Mouse (Mus musculus): ENCODE results near the gene Slc6a19.
"Not testable (repeated sequence)": the region's sequence is repeated elsewhere in the genome, so short reads cannot be mapped to it uniquely, and the experiment has no call there.

The Slc6a19 gene

GRCm38 (mm10) chr13:73712228-73712627 lies 7.6 kb upstream of the Slc6a19 start:
- DNase-seq (ENCODE audit: low spot score): no peak

GRCm38 (mm10) chr13:73711803-73712202 lies 7.1 kb upstream of the Slc6a19 start:
- no peak for DNase-seq (ENCODE audit: low spot score)

DNA sequence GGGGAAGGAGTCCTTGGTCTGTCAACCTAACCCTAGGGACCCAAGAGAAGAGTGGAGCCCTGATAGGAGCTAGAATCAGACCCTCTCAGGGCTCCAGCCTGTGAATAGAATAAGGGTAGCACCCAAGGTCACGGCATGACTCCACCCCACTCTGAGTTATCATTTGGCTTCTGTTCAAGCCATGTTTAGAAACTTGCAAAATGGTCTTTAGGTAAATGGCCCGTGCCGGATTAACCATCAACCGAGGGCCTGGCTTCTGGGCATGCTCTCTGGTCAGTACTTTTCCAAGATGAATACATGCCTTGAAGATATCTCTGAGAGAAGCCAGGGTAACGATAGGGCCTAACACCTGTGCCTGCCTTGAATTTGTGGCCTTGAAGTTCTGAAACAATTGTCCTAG lies 6.6 kb upstream of the Slc6a19 start:
- DNase-seq (ENCODE audit: low spot score): no peak

DNA sequence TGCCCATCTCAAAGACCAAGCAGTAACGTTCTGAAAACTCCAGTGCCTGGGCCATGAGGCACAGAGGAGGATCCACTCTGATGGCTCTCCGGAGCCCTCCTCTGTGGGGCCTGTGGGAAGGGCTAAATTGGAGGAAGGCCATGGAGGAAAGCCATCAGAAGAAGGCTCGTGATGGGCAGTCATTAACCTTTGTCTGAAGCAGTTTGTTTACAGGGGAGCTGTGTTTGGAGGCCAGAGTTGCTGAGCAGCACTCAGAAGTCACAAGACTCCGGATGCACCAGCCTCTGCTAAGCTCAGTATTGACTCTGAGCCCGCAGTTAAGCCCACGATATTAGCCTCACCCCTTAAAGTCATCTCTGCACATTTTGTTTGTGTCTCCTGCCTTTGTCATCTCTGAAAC lies 4.8 kb upstream of the Slc6a19 start:
- DNase-seq (ENCODE audit: low spot score): no peak

GRCm38 (mm10) chr13:73703486-73703885 lies 1.2 kb downstream of the Slc6a19 start:
- not testable (repeated sequence) for DNase-seq (ENCODE audit: low spot score)

- DNase-seq (ENCODE audit: low spot score): no peak
These were observed 1.9 kb downstream of the Slc6a19 start for GRCm38 (mm10) chr13:73702776-73703175.

GRCm38 (mm10) chr13:73701161-73701883 lies 3.3 kb downstream of the Slc6a19 start:
- DNase-seq (ENCODE audit: low spot score): no peak

- DNase-seq (ENCODE audit: low spot score): no peak
These were observed 4.1 kb downstream of the Slc6a19 start for GRCm38 (mm10) chr13:73700554-73700953.

DNA sequence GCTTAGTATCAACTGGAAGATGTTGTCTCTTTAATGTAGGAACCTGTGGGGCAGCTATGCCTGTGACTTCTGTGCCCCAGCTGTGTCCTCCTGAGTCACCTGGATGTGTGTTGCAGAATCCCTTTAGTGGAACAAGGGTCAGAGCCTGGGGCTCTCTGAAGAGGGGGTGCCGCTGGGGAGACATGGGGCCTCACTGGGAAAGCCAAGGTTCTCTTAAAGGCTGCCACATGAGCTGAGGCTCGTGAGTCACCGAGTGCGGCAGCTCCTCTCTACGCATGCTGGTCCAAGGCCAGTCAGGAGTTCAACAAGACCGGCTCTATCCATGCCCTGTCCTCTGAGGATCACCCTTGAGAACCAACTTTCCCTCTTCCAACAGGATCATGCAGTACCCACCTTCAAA lies 5.0 kb downstream of the Slc6a19 start:
- no peak for DNase-seq (ENCODE audit: low spot score)

- no peak for DNase-seq (ENCODE audit: low spot score)
These were observed 8.1 kb downstream of the Slc6a19 start for GRCm38 (mm10) chr13:73696529-73696928.

- no peak for DNase-seq (ENCODE audit: low spot score)
These were observed 9.7 kb downstream of the Slc6a19 start for GRCm38 (mm10) chr13:73694972-73695371.

GRCm38 (mm10) chr13:73693333-73693732 lies 11.3 kb downstream of the Slc6a19 start:
- no peak for DNase-seq (ENCODE audit: low spot score)

DNA sequence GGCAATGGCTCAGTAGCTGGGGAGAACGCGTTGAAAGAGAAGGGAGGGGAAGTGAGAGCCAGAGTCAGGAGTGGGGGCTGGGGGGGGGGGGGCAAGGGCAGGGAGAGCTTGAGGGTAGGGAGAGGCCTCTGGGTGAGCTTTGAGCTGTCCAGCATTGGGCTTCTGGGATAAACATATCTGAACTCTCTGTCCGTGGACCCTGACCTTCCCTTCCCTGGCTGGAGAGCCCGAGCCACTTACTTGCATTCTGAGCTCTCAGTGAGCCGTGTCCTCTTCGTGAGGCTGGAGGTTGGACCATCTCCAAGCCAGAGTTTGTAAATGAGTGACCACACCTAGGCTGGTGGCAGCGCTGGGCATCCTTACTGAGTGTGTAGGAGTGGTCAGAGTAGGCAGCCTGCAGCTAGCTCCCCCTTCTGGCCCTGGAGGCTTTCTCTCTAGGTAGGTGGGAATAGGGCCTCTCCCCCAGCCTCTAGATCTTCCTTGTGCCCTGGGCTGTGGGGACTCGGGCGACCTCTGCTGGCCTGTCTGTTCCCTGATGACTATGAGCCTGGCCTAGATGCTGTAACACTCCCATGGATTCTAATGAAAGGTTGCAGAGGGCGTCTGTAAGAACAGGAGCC lies 12.3 kb downstream of the Slc6a19 start:
- DNase-seq (ENCODE audit: low spot score): peak; percentile 59

- DNase-seq (ENCODE audit: low spot score): no peak
These were observed 15.7 kb downstream of the Slc6a19 start for GRCm38 (mm10) chr13:73688934-73689333.

- no peak for DNase-seq (ENCODE audit: low spot score)
These were observed 17.1 kb downstream of the Slc6a19 start for GRCm38 (mm10) chr13:73687601-73688000.

GRCm38 (mm10) chr13:73685502-73685901 lies 19.2 kb downstream of the Slc6a19 start:
- no peak for DNase-seq (ENCODE audit: low spot score)

- no peak for DNase-seq (ENCODE audit: low spot score)
These were observed 20.3 kb downstream of the Slc6a19 start for GRCm38 (mm10) chr13:73684412-73684811.

DNA sequence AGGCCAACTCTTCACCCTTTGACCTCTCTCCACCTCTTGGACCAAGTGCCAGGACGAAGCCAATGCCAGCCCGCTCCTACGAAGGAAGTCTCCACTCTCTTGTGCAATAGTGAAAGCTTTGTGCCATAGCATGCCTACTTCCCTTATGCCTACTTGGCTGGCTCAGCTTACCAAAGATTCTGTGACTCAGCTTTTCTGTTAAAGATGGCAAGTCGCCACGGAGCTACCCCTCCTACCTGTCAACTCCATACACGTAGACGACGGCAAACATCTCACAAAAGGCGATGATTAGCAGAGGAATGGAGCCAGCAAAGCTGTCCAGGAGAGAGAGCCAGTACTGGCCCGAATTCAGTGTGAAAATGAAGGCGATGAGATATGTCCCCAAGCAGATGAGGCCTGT lies 21.0 kb downstream of the Slc6a19 start:
- peak; percentile 2 for DNase-seq (ENCODE audit: low spot score)

DNA sequence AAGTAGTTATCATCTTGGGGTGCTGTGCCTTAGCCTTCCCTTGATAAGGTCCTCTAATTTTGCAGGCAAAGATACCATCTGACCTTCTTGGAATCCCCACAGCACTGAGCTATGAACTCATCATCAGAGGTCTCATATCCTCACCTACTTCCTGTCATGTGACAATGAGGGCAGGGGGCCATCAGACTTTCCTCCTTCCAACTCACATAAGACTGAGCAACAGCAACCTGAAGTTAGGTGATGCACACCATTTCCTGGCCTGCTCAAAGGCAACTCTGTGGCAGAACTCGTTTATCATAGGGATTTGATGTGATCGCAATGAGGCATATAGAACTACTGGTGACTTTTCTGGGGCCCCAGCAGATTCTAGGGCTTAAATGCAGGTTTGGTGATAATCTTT lies 22.4 kb downstream of the Slc6a19 start:
- DNase-seq (ENCODE audit: low spot score): no peak

DNA sequence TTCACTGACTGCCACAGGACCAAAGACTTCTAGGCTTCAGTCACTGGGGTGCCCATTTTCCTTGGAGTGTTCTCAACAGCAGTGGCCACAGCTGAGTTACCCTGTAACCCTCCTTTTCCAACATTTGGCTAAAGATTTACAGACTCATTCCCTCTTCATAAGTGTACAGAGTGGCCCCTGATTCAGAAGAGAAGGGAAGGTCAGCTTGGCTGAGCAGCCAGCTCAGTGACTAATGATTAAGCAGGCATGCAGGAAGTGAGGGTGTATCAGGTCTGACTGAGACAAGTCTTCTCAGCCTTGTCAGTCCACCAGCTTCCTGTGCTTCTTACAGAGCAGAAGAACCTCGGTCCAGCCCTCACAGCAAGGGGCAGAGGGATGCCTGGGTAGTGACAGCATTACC lies 24.3 kb downstream of the Slc6a19 start:
- no peak for DNase-seq (ENCODE audit: low spot score)

DNA sequence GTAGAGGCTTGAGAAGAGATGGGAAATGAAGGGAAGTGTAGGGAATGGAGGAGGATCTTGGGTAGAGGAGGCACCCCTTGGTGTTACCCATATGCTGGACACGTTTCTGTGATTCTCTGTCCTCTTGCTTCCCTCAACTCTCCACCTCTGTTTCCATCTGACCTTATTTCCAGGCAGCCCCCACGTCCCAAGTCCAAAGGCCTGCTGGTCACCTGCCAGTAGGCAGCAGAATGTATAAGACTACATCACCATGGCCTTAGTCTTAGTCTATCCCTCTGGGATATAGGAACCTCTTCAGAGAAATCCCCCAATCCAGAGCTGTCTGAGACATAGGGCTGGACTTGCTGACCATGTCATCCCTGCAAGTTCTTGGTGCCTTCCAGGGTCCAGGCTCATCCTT lies 25.4 kb downstream of the Slc6a19 start:
- no peak for DNase-seq (ENCODE audit: low spot score)

GRCm38 (mm10) chr13:73677853-73678252 lies 26.8 kb downstream of the Slc6a19 start, which contains the start of gene Slc6a18:
Gene Slc6a18, minus strand, starts transcription at chr13:73678023.
- no peak for DNase-seq (ENCODE audit: low spot score)

DNA sequence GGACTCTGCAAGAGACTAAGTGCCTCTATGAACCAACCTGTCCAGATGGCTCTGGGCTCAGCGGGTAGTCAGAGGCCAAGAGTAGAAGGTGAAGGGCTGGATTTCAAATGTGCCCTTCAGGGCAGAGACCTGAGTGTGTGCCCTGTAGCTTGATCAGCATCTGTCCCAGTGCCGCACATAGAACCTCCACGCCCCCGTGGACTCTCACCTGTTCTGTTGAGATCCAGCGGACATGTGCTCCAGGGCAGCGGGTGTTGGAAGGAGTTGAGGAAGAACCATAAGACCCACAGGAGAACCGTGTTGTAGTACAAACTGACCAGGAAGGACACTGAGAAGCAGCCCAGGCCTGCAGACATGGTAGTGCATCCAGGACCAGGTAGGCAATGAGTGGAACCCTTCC lies 29.5 kb downstream of the Slc6a19 start:
- no peak for DNase-seq (ENCODE audit: low spot score)

DNA sequence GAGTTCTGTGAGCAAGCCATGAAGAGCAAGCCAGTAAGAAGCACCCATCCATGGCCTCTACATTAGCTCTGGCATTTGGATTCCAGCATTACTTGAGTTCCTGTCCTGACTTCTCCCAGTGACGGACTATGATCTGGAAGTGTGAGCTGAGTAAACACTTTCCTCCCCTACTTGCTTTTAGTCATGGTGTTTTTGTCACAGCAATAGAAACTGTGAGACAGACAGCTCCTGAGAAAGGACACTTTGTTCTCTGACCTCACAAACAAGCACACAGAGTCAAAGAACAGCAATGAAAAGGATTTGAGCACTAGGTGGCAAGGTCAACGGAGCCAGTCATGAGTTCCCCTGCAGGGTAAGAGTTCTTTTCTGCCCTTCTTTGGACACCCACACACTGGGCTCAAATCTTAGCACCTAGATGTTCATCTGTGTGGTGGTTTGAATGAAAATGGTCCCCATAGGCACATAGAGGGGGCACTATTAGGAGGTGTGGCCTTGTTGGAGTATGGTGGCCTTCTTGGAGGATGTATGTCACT lies 44.4 kb downstream of the Slc6a19 start:
- DNase-seq (ENCODE audit: low spot score): no peak
